Mouse (Mus musculus) CH12.LX (cell line): Measurements from ENCODE around the gene Rgs16.

ENCODE experiments used
- CTCF ChIP-seq, 2 experiments: IDR thresholded peaks in 1 of 2; conservative IDR thresholded peaks in 1 of 2; 2 replicates each; pipeline ENCODE4 v1.5.1; 2011 to 2012; ENCODE audit warnings: low read depth in 2 of 2, low read length in 2 of 2, improper control_type of control experiment in 1 of 2, inconsistent platforms in 1 of 2, mild to moderate bottlenecking in 1 of 2, moderate library complexity in 1 of 2
- EP300 ChIP-seq: IDR thresholded peaks from 2 replicates; pipeline ENCODE4 v1.6.1; 2011; ENCODE audit warnings: low read length, improper control_type of control experiment
- GABPA ChIP-seq: IDR thresholded peaks from 2 replicates; pipeline ENCODE4 v1.6.1; 2012; ENCODE audit warnings: low read depth, low read length, improper control_type of control experiment, inconsistent platforms; ENCODE audit not compliant: insufficient replicate concordance
- IRF4 ChIP-seq: IDR thresholded peaks from 2 replicates; pipeline ENCODE4 v1.6.1; 2014; ENCODE audit warnings: low read depth, mild to moderate bottlenecking, inconsistent platforms, low read length, improper control_type of control experiment
- MYC ChIP-seq: IDR thresholded peaks from 2 replicates; pipeline ENCODE4 v1.6.1; 2011; ENCODE audit warnings: low read depth, mild to moderate bottlenecking, improper control_type of control experiment, low read length
- POLR2A ChIP-seq: IDR thresholded peaks from 2 replicates; pipeline ENCODE4 v1.6.1; 2011; ENCODE audit warnings: low read depth, mild to moderate bottlenecking, improper control_type of control experiment, low read length
- TCF12 ChIP-seq: IDR thresholded peaks from 2 replicates; pipeline ENCODE4 v1.6.1; 2014; ENCODE audit warnings: low read depth, mild to moderate bottlenecking, inconsistent platforms, low read length, improper control_type of control experiment
- ZMIZ1 ChIP-seq: IDR thresholded peaks from 2 replicates; pipeline ENCODE4 v1.6.1; 2012; ENCODE audit warnings: low read depth, mild to moderate bottlenecking, inconsistent platforms, low read length, improper control_type of control experiment
- ZNF384 ChIP-seq: IDR thresholded peaks from 2 replicates; pipeline ENCODE4 v1.6.1; 2012; ENCODE audit warnings: low read depth, low read length, improper control_type of control experiment, inconsistent platforms

- TF ChIP-seq TCF12 (no peak), ZMIZ1 (no peak), IRF4 (no peak), CTCF (conservative IDR thresholded peaks at IDR 0.05 in 1 of 2, IDR thresholded peaks at IDR 0.05 in 1 of 2; ENCODE audit: low read depth in 2 of 2, low read length in 2 of 2) (no peak), POLR2A (no peak), MYC (no peak), EP300 (no peak), GABPA (no peak), ZNF384 (no peak)
These were observed 4.1 kb upstream of the Rgs16 start for GRCm38 (mm10) chr1:153736096-153736495.
